Mouse (Mus musculus): ENCODE data around the gene Nim1k. TPM values are rescaled to one million over a fixed set of nuclear protein-coding genes. Genes with fewer than 3 reads are reported as not detected.

The Nim1k gene
- 5.5 TPM for polyA plus RNA-seq (2014; fragmentation: Illumina TruSeq; extraction: RNeasy Lipid Tissue Mini Kit (QIAGEN cat#74804); ENCODE audit: low read depth, low replicate concordance)

GRCm38 (mm10) chr13:119755681-119756471, at the start of gene Nim1k:
Nim1k (minus strand) TSS chr13:119755882.

DNA sequence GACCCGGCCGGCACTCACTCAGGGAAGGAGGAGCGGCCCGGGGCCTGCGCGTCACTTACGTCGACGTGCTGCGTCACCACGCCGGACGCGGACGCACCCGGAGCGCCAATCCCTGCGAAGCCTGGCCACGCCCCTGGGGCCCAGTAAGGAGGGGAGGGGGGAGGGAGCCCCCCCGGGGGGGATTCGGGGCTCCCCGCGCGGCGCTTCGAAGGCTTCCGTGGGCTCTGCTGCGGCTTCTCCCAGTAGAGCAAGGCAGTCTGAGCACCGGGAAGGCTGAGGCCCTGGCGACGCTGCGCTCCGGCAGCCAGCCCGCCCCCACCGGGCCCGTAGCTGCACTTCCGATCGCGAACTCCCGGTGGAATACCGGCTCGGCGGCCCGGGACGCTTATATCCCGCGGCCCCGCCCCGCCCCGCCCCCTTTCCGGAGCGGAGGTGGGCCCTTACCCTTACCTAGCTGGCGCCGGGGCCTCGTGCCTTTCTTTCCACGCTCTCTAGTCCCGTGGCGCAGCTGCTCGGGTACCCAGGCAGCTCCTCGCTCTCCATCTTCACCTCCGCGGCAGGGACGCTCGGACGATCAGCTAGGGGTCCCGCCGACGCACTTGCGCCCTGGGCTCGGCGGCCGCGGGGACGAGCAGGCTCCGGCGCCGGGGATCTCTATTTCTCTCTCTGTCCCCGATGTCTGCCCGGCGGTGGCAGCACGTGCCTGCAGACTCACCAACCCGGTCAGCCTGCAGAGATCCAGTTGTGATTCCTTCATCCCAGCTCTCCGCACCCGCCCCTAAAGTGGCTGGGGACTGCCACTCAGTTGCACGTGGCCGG, 35.3 kb upstream of the Nim1k start, which contains the start of gene Zfp131:
Gene Zfp131 (minus strand): TSS at position 129 of the 819 bp plus-strand sequence.

DNA sequence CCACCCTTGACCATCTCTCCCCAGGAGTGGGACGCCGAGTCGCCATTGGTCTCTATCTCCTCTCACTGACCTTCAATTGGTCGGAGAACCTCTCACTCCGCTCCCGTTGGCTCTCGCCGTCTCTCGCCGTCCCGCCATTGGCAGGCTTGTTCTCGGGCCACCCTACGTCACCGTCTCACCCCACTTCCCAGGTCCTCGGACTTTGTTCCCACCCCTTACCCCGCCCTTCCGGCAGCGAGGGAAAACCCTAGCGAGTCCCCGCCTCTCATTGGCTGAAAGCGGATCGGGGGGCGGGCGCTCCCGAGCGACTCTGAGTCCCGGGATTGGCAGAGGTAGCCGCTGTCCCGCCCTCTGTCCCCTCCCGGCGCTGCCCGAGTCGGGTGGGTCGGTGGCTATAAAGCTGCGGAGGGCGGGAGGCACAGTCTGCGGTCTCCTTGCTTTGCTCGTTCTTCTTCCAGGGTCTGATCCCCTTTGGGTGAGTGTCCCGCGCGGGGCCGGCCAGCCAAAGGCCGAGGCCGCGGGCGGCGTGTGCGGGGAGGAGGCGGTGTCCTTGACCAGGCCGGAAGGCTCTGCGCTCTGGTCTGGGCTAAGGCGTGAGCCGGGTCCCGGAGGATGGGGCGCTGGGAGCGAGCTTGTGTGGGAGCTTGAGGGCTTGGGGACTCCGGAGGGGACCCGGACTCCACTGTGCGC, 65.5 kb downstream of the Nim1k start, which contains the start of gene Hmgcs1:
Gene Hmgcs1 (plus strand): TSS at position 341 of the 690 bp plus-strand sequence.

Other genes with a start within 250 kb of the Nim1k start
- gene Ccl28, start 132.1 kb downstream of the Nim1k start, polyA plus RNA-seq (2014; fragmentation: Illumina TruSeq; extraction: RNeasy Lipid Tissue Mini Kit (QIAGEN cat#74804); ENCODE audit: low read depth, low replicate concordance), result 2.6 TPM
- gene Hmgcs1, start 65.5 kb downstream of the Nim1k start, polyA plus RNA-seq (2014; fragmentation: Illumina TruSeq; extraction: RNeasy Lipid Tissue Mini Kit (QIAGEN cat#74804); ENCODE audit: low read depth, low replicate concordance), result 511 TPM
- 107 TPM for gene Zfp131, start 35.0 kb upstream of the Nim1k start, polyA plus RNA-seq (2014; fragmentation: Illumina TruSeq; extraction: RNeasy Lipid Tissue Mini Kit (QIAGEN cat#74804); ENCODE audit: low read depth, low replicate concordance)
- not detected for gene AF067063, start 74.3 kb upstream of the Nim1k start, polyA plus RNA-seq (2014; fragmentation: Illumina TruSeq; extraction: RNeasy Lipid Tissue Mini Kit (QIAGEN cat#74804); ENCODE audit: low read depth, low replicate concordance)
- not detected for gene D13Ertd608e, start 80.1 kb upstream of the Nim1k start, polyA plus RNA-seq (2014; fragmentation: Illumina TruSeq; extraction: RNeasy Lipid Tissue Mini Kit (QIAGEN cat#74804); ENCODE audit: low read depth, low replicate concordance)
- not detected for gene Tcstv1, start 138.9 kb upstream of the Nim1k start, polyA plus RNA-seq (2014; fragmentation: Illumina TruSeq; extraction: RNeasy Lipid Tissue Mini Kit (QIAGEN cat#74804); ENCODE audit: low read depth, low replicate concordance)
- gene Gm21761, start 173.4 kb upstream of the Nim1k start, polyA plus RNA-seq (2014; fragmentation: Illumina TruSeq; extraction: RNeasy Lipid Tissue Mini Kit (QIAGEN cat#74804); ENCODE audit: low read depth, low replicate concordance), result not detected
- gene B020031M17Rik, start 194.9 kb upstream of the Nim1k start, polyA plus RNA-seq (2014; fragmentation: Illumina TruSeq; extraction: RNeasy Lipid Tissue Mini Kit (QIAGEN cat#74804); ENCODE audit: low read depth, low replicate concordance), result not detected

Data from adrenal gland, adult 10 weeks (tissue).